Mouse (Mus musculus): ENCODE data around the gene Abcc6.

DNA sequence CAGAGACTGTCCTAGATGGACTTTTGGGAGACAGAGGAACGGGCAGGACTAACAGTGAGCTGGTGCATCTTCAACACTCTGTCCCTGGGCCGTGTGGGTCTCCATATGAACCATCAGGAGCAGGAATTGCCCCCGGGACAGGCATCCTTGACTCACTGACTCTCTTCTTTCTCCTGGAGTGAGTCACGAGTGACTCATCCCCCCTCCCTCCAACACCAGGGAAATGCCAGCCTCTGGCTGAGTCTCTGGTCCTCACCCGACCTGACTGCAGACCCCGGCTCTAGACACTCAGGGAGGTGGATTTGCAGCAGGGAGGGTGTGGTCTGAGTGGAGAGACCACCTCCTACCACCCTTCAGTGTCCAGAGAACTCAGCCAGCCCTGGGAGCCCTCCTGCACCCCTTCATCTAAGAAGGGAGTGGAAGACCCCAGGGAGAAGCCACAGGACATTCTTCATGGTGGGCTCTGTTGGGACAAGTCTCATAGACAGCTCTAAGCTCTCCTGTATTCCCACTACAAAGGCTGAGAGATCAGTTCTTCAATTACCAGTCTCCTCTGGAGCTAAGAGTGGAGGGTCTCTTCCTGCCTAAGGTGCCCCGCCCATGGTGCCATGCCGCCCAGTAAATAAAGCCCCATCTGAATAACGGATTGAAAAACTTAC, 109.4 kb downstream of the Abcc6 start:
- TF ChIP-seq CTCF (IDR thresholded peaks at IDR 0.05; ENCODE audit: low read depth, low read length), result no peak
- no peak for TF ChIP-seq TAL1 (conservative IDR thresholded peaks at IDR 0.05; ENCODE audit: low read depth, low read length)
- no peak for TF ChIP-seq GATA1 (IDR thresholded peaks at IDR 0.05; ENCODE audit: borderline replicate concordance, low read length)
